Comparison of ENCODE assay signal across 23 mouse cellular contexts in genomic region chr1:107511252-107511651, GRCm38 (mm10). TPM values are rescaled to one million over a fixed set of nuclear protein-coding genes. Genes with fewer than 3 reads are reported as not detected.
A peak's percentile ranks its signal among the peaks of the same experiment; 100 is the strongest.
DNase-seq lines count a peak whose midpoint lies in the region; ATAC-seq and TF ChIP-seq lines count a peak whose summit lies in the region.
"Had no signal": no experiment of that assay in that cellular context is flagged by ENCODE, and none has a peak within 500 bp of the region (broad histone marks: within the 10 kb centered on the region; RNA-seq: fewer than 3 reads in every experiment).

Serpinb2 (plus strand) TSS chr1:107511423.

- H3K4me3 ChIP-seq in embryonic facial prominence, embryonic 15.5 days (replicated peaks), result no peak within 1 kb of the TSS
- no peak within 1 kb of the TSS for H3K4me3 ChIP-seq in embryonic facial prominence, embryonic 10.5 days
- no peak within 1 kb of the TSS for H3K4me3 ChIP-seq in limb, embryonic 15.5 days
- H3K4me3 ChIP-seq in limb, embryonic 10.5 days, result no peak within 1 kb of the TSS
- no peak within 1 kb of the TSS for H3K4me3 ChIP-seq in stomach, postnatal 0 days (ENCODE audit: low read depth, low read length)
- H3K4me3 ChIP-seq: embryonic facial prominence, embryonic 12.5 days; heart, embryonic 10.5 days; hindbrain, embryonic 13.5 days had no signal

- WGBS in embryonic facial prominence, embryonic 15.5 days, result 50% methylated on average over 5 of the region's 5 CpGs
- WGBS in embryonic facial prominence, embryonic 10.5 days, result 67% methylated on average over 5 of the region's 5 CpGs
- 44% methylated on average over 5 of the region's 5 CpGs for WGBS in limb, embryonic 15.5 days
- 66% methylated on average over 5 of the region's 5 CpGs for WGBS in limb, embryonic 10.5 days
- WGBS in stomach, postnatal 0 days, result 74% methylated on average over 5 of the region's 5 CpGs

- no peak within 1 kb of the TSS for H3K27ac ChIP-seq in embryonic facial prominence, embryonic 15.5 days (replicated peaks)
- no peak within 1 kb of the TSS for H3K27ac ChIP-seq in embryonic facial prominence, embryonic 10.5 days (replicated peaks)
- no peak within 1 kb of the TSS for H3K27ac ChIP-seq in limb, embryonic 15.5 days
- H3K27ac ChIP-seq in limb, embryonic 10.5 days, result no peak within 1 kb of the TSS
- no peak within 1 kb of the TSS for H3K27ac ChIP-seq in stomach, postnatal 0 days (replicated peaks)
- H3K27ac ChIP-seq: embryonic facial prominence, embryonic 12.5 days; heart, embryonic 10.5 days; hindbrain, embryonic 13.5 days; hindbrain, postnatal 0 days had no signal

- H3K4me2 ChIP-seq in embryonic facial prominence, embryonic 15.5 days (replicated peaks), result no peak within 1 kb of the TSS
- H3K4me2 ChIP-seq in limb, embryonic 15.5 days, result no peak within 1 kb of the TSS
- no peak within 1 kb of the TSS for H3K4me2 ChIP-seq in stomach, postnatal 0 days (replicated peaks; ENCODE audit: low read depth)
- H3K4me2 ChIP-seq: embryonic facial prominence, embryonic 12.5 days; hindbrain, embryonic 13.5 days had no signal

- no peaks in the 10 kb centered on the region for H3K4me1 ChIP-seq in embryonic facial prominence, embryonic 15.5 days
- no peaks in the 10 kb centered on the region for H3K4me1 ChIP-seq in embryonic facial prominence, embryonic 10.5 days
- H3K4me1 ChIP-seq in limb, embryonic 15.5 days, result no peaks in the 10 kb centered on the region
- H3K4me1 ChIP-seq in limb, embryonic 10.5 days, result no peaks in the 10 kb centered on the region
- no peaks in the 10 kb centered on the region for H3K4me1 ChIP-seq in stomach, postnatal 0 days (replicated peaks; ENCODE audit: control insufficient read depth, insufficient read depth)
- H3K4me1 ChIP-seq: embryonic facial prominence, embryonic 12.5 days; heart, embryonic 10.5 days had no signal

- H3K9me3 ChIP-seq in embryonic facial prominence, embryonic 15.5 days (replicated peaks), result no peaks in the 10 kb centered on the region
- H3K9me3 ChIP-seq in embryonic facial prominence, embryonic 10.5 days, result no peaks in the 10 kb centered on the region
- H3K9me3 ChIP-seq in limb, embryonic 15.5 days, result no peaks in the 10 kb centered on the region
- no peaks in the 10 kb centered on the region for H3K9me3 ChIP-seq in limb, embryonic 10.5 days (replicated peaks)
- no peaks in the 10 kb centered on the region for H3K9me3 ChIP-seq in stomach, postnatal 0 days (ENCODE audit: control insufficient read depth, low read length)
- H3K9me3 ChIP-seq: embryonic facial prominence, embryonic 12.5 days; heart, embryonic 10.5 days; hindbrain, embryonic 13.5 days had no signal

- H3K36me3 ChIP-seq in embryonic facial prominence, embryonic 15.5 days, result no peaks in the 10 kb centered on the region
- H3K36me3 ChIP-seq in embryonic facial prominence, embryonic 10.5 days (replicated peaks), result no peaks in the 10 kb centered on the region
- H3K36me3 ChIP-seq in limb, embryonic 15.5 days, result no peaks in the 10 kb centered on the region
- H3K36me3 ChIP-seq in limb, embryonic 10.5 days, result no peaks in the 10 kb centered on the region
- H3K36me3 ChIP-seq in stomach, postnatal 0 days (ENCODE audit: control insufficient read depth, insufficient read depth, low read length), result no peaks in the 10 kb centered on the region
- H3K36me3 ChIP-seq: embryonic facial prominence, embryonic 12.5 days; heart, embryonic 10.5 days; hindbrain, embryonic 13.5 days had no signal

- H3K9ac ChIP-seq in embryonic facial prominence, embryonic 15.5 days, result no peak within 1 kb of the TSS
- H3K9ac ChIP-seq in limb, embryonic 15.5 days, result no peak within 1 kb of the TSS
- no peak within 1 kb of the TSS for H3K9ac ChIP-seq in stomach, postnatal 0 days (ENCODE audit: low read length)
- H3K9ac ChIP-seq: embryonic facial prominence, embryonic 12.5 days; hindbrain, embryonic 13.5 days had no signal

- no peaks in the 10 kb centered on the region for H3K27me3 ChIP-seq in embryonic facial prominence, embryonic 15.5 days
- H3K27me3 ChIP-seq in embryonic facial prominence, embryonic 10.5 days (replicated peaks; ENCODE audit: low read depth, poor library complexity, severe bottlenecking), result no peaks in the 10 kb centered on the region
- H3K27me3 ChIP-seq in limb, embryonic 15.5 days, result no peaks in the 10 kb centered on the region
- H3K27me3 ChIP-seq in limb, embryonic 10.5 days (ENCODE audit: low read depth, poor library complexity, severe bottlenecking), result no peaks in the 10 kb centered on the region
- H3K27me3 ChIP-seq in stomach, postnatal 0 days (ENCODE audit: control insufficient read depth, insufficient read depth, low read length), result no peaks in the 10 kb centered on the region
- H3K27me3 ChIP-seq: embryonic facial prominence, embryonic 12.5 days; hindbrain, embryonic 13.5 days had no signal

- no peak for DNase-seq in embryonic facial prominence, embryonic 10.5 days (ENCODE audit: low spot score)
- DNase-seq in limb, embryonic 10.5 days (ENCODE audit: low spot score), result no peak
- DNase-seq in brain, adult 2 months (ENCODE audit: low read depth, low spot score), result peak; percentile 21
- no peak for DNase-seq in stomach, postnatal 0 days (ENCODE audit: low spot score)
- no peak for DNase-seq in yolk sac, embryonic 10.5 days (ENCODE audit: low spot score)
- no peak for DNase-seq in embryo, embryonic 11 days
- DNase-seq: adrenal gland, adult 8-10 months; adrenal gland, postnatal 36 days; cerebellum, adult 18-20 months; cerebellum, postnatal 10 days; gastrocnemius, postnatal 36 days; heart, adult 11 months; heart, postnatal 10 days; heart, postnatal 4 days; kidney, adult 11 months had no signal

- TF ChIP-seq CTCF in stomach, postnatal 0 days (IDR thresholded peaks at IDR 0.05; ENCODE audit: low read depth), result no peak

- no peak for TF ChIP-seq EP300 in stomach, postnatal 0 days (optimal IDR thresholded peaks at IDR 0.05)

- no peak for ATAC-seq in embryonic facial prominence, embryonic 15.5 days (ENCODE audit: insufficient number of reproducible peaks, low FRiP score, low TSS enrichment, low read depth)
- no peak for ATAC-seq in limb, embryonic 15.5 days (ENCODE audit: insufficient number of reproducible peaks, low FRiP score, low TSS enrichment, low read depth)
- no peak for ATAC-seq in stomach, postnatal 0 days (ENCODE audit: low FRiP score, low TSS enrichment)
- ATAC-seq: hindbrain, postnatal 0 days had no signal

RNA-seq across cellular contexts. Expression of gene Serpinb2, which starts in this region (rescaled TPM):
- polyA plus RNA-seq in embryonic facial prominence, embryonic 15.5 days (2015; fragmentation: Nextera tagmentation; extraction: Ambion mirVana), result 13.2 and 15.2 TPM in 2 replicates
- polyA plus RNA-seq in embryonic facial prominence, embryonic 10.5 days (2016; fragmentation: Nextera tagmentation; extraction: Ambion mirVana), result 0.25 TPM in 1 of 2 replicates, not detected in the other
- 21.5 and 26.7 TPM in 2 replicates for polyA plus RNA-seq in limb, embryonic 15.5 days (2015; fragmentation: Nextera tagmentation; extraction: Ambion mirVana)
- polyA plus RNA-seq in limb, embryonic 10.5 days (2016; fragmentation: Nextera tagmentation; extraction: Ambion mirVana), result 0.13 TPM in 1 of 2 replicates, not detected in the other
- 37.2 and 41.3 TPM in 2 replicates for polyA plus RNA-seq in stomach, postnatal 0 days (2015; fragmentation: Nextera tagmentation; extraction: Ambion mirVana)
- polyA plus RNA-seq: heart, embryonic 14.5 days; intestine, embryonic 14.5 days had no signal

Comparison
In these comparisons a context has a peak if more than half of its experiments do, and no peak if none do; other contexts are left out.
1. RNA of gene Serpinb2 (polyA plus RNA-seq): 37.2 to 41.3 TPM in stomach, postnatal 0 days, 21.5 to 26.7 TPM in limb, embryonic 15.5 days and 13.2 to 15.2 TPM in embryonic facial prominence, embryonic 15.5 days; 0.25 TPM in embryonic facial prominence, embryonic 10.5 days and 0.13 TPM in limb, embryonic 10.5 days; every median in the first group is over 10 times any median in the second.